Mouse (Mus musculus) urinary bladder, postnatal 25 days (tissue): Measurements from ENCODE around the gene Uba1y.
"Not testable (repeated sequence)": the region's sequence is repeated elsewhere in the genome, so short reads cannot be mapped to it uniquely, and the experiment has no call there.

ENCODE experiments used
- DNase-seq: peaks from one replicate; pipeline ENCODE4 v3.0.0; 2022; ENCODE audit warnings: low spot score

The Uba1y gene

GRCm38 (mm10) chrY:818396-818795 lies at the start of gene Uba1y:
Uba1y (plus strand) TSS chrY:818649.
- DNase-seq: no peak

GRCm38 (mm10) chrY:797309-797708 lies 21.1 kb upstream of the Uba1y start, which contains the start of gene Zfy1:
Zfy1 (minus strand) TSS chrY:797409.
- DNase-seq: not testable (repeated sequence)

DNA sequence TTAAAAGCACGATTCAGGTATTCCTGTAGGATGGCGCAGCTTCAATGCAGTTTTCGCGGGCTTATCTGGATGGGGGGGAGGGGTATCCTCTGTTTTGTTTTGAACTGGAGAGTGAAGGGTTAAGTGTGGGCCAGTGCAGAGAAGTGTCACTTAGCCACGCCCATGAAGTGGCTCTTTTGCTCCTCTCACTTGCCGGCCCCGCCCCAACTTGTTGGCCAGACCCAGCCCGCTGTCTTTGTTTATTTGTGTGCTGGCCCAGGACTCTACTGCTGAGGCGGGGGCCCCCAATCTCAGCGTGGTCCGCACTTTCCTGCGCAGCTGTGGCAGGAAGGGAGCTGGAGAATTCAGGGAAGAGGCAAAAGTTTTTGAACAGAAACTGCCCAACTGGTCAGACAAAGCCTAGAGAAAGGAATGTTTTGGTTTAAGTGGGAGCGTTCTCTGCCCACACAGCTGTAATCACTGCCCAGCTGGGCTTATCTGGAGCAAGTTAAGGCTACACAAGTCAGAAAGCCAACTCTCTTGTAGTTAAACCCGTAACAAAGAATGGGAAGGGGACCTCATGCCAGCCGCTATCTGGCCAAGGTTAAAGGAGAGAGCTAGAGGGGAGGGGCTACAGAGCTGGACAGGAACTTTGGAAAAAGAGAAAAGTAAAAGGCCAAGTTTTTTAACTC lies 9.3 kb upstream of the Uba1y start:
- no peak for DNase-seq

- DNase-seq: no peak
Observed at GRCm38 (mm10) chrY:872404-872803, 54.0 kb downstream of the Uba1y start.

- no peak for DNase-seq
Observed at GRCm38 (mm10) chrY:872855-873549, 54.6 kb downstream of the Uba1y start.
